Mouse (Mus musculus) adrenal gland, postnatal 14 days (tissue): ENCODE measurements at regions not wholly inside any gene's neighbourhood (a gene's known extent, or its start where the extent isn't known, plus 50 kb on each side); places are given as distances from the start of the nearest gene placed in this dataset.
A peak's percentile ranks its signal among the peaks of the same experiment; 100 is the strongest.

Source experiments
- DNase-seq: peaks from one replicate; pipeline ENCODE4 v3.0.0; 2021; ENCODE audit warnings: mixed read lengths

DNA sequence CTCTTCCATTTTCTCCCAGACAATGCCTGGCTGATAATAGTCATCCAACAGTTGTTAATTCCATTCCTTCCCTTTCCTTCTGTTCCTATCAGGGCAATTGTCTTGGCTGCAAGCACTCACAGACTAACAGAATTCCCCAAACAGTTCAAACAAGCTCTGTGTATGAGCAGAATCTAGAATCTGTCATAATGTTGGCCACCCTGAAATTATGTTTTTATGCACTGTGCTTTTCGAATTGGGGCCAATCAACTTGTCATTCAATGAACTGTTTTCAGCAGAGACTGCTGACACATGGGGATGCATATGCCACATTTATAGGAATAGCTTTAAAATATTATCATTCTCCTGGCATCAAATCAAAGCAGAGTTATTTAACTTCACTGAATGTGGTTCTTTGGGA, 235.8 kb upstream of the Tmtc4 start:
- no peak for DNase-seq

DNA sequence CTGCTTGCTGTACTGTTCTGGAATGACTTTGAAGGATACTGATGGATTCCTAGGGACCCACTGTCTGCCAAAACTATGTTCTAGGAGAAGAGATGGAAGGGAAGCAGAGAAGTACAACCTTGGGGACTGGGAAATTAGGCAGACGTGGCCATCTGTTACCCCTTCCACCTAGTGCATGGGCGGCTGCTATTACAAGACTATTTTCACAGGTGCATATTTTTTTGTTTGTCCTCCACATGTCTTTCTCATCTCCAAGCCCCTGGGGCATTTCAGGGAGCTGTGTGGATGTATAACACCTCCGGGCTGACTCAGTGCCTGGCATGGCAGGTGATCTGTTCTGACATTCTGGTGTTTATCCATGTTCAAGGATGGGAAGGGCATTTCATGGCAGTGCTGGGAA, 226.4 kb upstream of the Tmtc4 start:
- DNase-seq = no peak

DNA sequence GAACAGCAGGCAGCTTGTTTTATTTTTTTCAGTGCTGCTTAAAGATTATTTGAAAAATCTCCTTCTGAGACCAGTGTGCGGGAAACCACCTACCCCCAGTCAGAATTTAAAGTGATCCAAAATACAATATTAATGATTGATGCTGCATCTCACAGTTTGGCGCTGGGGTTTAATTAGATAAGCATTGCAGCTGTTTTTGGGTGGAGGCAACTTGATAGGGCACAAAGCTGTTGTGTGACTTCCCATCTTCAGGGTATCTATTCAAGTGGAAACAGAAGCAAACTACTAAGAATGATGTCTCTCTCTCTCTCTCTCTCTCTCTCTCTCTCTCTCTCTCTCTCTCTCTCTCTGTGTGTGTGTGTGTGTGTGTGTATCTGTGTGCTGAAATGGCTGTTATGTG, 219.0 kb upstream of the Tmtc4 start:
- DNase-seq = no peak

DNA sequence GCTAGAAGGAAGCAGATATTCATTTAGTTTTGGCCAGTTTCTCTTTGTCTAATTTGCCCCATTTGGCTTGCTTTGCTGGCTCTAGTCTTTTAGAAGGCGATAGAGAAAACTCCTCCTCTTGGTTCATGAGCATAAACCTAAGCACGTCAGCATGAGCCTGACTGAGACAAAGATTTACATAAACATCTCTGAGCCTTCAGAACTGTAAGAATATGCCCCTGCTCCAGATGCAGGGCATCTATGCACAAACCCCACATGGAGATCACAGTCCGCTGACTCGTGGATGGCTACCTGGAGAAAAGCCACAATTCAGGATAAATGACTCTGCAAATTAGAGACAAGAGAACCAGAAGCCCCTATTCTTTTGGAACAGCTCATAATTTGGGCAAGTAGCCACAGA, 218.5 kb upstream of the Tmtc4 start:
- DNase-seq = no peak

DNA sequence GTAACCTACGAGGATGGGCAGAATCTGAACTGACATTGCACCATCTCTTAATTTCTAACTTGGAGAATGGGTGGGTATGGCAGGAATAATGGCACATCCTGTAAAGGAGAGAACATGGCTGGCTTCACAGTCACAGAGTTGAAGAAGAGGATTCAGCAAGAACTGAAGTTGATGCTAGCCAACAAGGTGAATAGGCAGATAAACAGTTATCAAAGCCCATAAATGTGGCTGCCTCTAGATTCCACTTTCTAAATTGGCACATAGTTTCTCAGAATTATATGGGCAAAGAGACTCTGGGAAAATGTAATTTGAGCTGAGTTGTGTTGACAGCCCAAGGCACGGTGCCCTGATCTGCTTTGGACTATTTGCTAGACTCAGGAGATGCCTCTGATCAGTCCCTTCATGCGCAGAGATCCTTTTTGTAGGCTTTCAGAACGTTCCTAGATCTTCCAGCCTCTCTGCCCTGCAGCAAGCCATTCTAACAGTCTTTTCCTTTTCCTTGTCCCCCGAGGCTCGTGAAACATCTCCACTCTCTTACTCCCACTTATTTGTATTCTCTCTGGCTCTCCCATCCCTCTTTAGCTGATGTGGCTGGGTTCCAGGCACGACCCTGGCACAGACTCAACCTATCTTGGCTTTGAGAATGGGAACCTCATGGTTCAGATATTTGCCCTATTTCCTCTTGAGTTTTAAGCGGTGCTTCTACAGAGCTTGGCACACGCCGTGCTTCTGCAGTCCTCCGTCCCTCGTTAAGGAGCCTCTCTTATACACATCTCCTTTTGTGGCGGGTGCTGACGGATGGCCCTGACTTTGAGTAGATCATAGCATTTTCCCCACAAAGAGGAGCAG, 217.8 kb upstream of the Tmtc4 start:
- peak; percentile 23 for DNase-seq

DNA sequence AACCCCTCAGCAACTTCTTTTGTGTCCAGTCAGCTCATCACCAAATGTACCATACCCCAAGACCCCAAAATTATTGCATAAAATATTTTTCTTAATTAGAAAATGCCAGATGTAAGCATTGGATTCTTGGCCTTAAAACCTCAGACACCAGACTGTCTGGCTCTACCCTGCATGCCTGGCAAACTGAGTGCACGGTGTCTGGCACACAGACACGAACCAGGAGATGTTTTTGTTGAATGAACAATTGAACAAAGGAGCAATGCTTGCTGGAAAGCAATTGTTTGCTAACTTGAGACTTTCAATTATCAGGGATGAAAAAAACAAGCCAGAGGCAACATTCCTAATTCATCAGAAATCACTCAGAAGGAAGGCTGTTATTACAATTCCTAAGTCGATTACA, 215.3 kb upstream of the Tmtc4 start:
- no peak for DNase-seq

DNA sequence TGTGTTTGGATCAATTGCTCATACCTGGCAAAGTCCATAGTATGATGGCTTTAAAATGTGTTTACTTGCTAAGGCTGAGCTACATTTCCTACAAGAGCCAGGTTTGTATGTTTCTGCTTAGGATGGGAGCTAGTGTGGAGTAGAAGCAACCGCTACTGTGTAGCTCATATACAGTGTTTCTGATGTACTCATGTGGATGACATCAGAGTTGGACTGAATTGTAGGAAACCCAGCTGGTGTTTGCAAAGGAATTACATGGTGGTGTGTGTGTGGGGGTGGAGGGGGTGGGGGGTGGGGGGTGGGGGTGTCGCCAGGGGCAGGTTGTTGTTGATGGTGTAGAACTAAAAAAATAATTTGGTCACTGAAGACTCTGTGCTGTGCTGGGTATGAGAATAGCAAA, 208.7 kb upstream of the Tmtc4 start:
- no peak for DNase-seq

DNA sequence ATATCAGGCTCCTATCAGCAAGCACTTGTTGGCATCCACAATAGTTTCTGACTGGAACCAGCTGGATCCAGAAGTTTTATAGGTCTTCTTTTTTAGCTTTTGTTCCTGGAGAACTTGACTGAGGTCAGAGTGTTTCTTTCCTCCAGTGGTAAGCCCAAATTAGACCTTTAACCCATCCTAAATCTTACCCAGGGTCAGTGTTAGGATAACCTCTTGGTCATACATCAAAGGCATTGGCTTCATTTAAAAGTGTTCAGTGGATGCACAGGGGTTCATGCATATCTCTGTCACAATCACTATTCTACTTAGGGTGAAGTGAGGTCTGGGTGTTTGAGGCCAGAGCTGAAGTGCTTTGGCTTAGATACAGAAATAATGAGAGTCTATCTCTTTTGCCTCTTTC, 206.9 kb upstream of the Tmtc4 start:
- DNase-seq = no peak

DNA sequence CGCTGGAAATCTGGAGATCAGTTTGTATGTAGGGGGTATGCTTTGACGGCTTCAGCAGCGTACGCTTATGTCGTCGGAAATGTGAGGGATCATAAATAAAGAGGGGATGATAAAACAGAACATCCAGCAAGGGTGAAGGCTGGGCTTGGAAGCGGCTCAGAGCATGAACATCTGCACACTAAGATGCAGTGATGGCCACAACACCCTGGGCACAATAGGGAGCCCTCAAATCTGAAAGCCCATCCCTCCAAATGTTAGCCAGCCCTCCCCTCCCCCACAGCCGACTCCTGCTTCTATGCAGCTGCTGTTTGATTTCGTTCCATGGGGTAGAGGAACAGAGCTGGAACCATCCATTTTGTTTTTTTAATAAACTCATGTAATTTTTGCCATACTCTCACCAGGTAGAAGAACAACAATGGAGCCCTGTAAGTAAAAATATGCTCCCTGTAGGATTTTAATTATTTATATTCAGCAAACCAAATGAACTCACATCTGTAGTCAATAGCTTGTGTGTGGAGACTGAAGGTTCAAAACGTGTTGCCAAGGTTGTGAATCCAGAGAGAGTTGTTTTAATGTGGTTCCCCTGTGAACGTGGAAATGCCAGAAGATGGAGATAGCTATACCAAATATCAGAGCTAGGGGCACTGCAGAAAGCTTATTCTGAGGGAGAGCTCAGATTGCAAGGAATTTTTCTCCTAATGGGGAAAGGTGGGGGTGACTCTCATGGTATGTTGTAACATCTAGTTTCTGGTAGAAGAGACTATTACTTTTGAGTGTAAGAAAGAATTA, 203.6 kb upstream of the Tmtc4 start:
- DNase-seq = no peak

DNA sequence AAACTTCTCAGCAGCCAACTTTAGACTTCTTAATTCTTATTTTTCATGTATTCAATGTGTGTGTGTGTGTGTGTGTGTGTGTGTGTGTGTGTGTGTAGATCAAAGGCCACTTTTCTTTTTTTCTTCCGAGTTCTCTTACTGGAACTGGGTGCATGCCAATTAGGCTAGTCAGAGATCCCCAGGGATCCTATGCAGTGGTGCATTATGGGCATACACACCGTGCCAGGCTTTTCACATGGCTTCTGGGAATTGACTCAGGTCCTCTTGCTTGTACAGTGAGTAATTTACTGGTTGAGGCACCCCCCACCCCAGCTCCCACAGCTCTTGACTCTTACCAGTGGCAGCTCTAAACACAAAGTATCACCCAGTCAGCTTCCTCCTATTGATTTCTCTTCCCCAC, 189.3 kb upstream of the Tmtc4 start:
- peak; percentile 62 for DNase-seq

DNA sequence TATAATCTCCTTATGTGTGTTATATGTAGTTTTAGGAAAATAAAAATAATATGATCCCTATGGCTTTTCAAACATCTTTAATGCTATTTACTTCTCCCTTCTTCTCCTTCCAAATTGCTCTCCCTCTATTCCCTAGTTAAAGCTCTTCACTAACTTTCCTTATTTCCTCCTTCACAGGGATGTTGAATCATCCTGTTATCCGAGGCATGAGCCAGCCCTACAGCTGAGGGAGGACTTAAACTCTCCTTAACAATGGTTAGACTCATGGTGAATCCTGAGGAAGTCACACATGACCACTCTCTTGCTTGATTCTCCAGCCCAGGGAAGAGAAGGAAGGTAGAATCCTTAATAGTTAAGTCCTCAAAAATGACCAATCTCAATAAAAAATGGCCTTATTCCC, 188.0 kb upstream of the Tmtc4 start:
- no peak for DNase-seq

DNA sequence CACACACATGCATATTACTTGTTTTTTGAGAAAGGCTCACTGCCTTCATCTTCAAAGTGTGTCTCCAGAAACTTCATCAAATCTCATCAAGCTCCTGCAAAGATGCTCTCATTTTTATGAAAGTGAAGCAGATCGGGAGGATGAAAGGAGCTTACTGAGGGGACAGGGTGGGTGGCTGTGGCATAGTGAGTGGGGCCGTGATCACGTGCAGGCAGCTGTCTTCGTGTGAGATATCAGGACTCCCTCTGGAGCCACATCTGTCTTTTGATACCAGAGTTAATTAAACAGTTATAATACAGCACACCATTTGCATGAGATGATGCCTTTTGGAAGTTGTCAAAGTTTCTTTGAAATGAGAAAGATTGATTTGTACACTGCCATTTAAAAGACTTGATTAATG, 180.0 kb upstream of the Tmtc4 start:
- no peak for DNase-seq

DNA sequence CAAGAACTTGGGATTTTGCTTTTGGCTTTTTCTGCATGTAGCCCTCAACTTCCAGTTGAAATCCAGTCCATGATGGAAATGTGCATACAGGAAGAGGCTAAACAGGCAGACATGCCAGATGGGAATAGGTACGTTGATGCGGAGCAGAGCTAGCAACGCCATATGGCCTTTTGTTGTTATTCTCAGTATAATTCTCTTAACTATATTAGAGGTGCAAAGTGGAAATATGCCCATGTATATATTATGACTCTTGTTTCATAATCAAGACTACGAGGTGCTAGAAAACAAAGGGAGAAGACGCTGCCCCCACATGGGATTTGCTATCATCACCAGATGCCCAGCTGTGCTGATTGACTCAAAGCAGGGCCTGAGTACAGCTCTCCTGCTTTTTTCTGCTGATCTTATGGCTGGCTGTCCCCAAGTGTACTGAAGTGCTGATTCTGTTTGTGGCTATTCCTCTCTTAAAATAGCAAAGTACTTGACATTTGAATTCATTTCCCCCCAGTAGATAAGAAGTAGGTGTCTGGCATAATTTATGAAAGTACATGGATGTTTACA, 159.7 kb upstream of the Tmtc4 start:
- no peak for DNase-seq

DNA sequence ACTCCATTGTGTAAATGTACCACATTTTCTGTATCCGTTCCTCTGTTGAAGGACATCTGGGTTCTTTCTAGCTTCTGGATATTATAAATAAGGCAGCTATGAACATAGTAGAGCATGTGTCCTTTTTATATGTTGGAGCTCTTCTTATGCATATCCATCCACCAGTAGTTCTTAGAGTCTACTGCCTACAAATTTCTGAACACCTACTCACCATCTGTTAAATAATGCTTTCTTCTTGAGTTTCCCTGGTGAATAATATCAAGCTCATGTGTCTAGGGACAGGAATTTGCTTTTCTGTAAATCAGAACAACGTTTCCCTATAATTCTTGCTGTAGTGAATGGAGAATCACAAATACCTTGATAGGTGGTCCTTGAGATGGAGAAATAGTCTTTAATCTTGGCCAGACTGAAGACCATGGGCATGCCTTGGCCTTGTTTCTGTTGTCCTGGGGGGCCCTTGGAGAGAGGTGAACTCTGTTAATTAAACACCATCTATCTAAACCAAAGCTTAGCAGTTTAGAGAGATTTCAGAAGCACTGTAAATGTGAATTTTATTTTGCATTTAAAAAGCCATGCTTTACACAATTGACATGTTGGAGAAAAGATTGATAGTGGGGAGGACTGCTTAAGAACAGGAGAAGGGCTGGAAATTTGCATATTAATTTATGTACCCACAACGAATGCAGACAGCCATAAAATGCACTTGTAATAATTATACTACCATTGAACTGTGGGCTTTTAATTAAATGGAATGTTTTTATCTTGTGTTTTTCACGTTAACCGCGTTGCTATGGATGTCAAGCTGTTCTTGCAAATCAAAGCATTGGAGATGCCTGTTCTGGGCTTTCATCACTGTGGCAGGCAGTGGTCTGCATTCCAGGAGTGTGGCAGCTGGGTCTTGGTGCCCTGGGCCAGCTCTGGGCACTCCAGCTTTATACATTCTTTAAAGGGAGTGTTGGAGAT, 155.2 kb upstream of the Tmtc4 start:
- DNase-seq = no peak

DNA sequence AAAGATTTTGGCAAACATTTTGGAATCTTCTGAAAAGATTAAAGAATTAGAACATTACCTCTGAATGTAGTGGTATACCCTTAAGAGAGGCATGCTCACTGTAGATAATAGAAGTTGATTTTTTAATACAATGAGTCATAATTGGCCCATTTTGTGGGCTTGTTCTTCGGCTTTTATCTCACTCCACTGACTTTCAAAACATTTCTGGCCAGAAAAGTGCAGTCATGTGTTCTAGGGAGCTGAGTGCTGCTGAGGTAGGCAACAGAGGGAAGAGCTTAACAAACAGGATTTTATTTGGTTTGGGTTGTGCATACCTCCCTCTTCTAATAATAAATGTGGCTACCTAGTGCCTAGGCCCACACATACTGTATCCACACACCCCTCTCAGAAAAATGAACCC, 150.1 kb upstream of the Tmtc4 start:
- DNase-seq = no peak

DNA sequence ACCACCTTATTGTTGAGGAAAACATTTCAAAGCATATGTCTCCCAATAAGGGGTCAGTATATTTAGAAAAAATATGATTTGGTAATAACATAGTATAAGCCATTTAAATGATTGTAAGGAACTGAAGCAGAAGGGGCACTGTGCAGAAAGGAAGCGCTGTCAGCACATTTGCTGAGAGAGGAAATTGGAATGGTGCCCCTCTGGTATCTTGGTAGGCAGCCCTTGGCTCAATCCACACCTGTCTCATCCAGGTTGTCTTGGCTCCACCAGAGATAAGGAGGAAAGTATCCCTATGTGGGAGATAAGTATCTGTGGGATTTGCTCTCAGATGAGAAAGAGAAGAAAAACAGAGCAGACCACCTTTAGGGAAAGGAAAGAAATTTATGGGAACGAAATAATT, 136.5 kb upstream of the Tmtc4 start:
- no peak for DNase-seq

DNA sequence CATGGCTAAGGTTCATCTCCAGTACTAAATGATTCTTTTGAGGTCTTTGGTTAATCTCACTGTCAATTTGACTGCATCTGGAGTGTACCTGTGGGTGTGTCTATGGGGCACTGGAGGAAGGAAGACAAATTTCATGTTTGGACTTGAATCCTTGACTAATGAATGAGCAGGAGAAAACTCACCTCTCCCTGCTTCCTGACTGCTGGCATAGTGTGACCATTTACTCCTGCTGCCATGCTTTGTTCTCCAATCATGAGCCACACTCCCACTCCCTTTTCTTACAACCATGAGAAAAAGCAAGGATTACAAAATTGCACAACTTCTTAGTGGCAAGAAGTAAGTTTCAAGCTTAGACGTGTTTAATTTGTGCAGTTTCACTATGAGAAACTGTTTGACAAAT, 132.5 kb upstream of the Tmtc4 start:
- no peak for DNase-seq

DNA sequence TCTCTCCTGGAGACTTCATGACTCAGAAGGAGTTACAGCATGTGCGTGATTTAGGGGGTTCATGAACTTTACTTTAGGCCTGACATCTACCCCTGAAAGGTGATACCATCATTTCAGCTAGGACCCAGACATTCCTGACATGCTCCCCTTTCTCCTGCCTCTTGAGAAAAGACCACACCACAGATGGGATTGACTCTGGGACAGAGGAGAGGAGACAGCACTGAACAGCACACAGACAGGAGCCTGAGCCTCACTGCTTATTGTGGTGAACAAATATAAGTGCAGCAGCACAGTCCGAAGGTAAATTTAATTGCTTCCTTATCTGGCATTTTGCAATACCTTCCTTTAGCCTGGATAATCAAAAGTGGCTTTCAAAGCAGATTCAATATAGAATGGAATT, 126.7 kb upstream of the Tmtc4 start:
- no peak for DNase-seq

DNA sequence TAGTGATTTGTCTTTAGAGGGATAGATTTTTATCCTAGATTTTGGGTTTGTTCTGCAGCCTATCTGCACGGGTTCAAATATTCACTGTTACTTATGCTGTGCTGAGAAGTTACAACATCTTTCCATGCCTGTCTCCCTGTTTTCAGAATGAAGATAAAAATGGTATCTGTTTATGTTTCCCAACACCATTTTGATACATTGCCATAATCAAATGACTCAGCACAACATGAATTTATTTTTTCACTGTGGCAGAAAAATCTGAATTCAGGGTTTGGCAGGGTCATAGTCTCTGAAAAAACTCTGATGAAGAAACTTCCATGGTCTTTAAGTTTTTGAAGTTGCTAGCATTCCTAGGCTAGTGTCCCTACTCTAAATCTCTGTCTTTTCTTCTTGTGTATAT, 116.5 kb upstream of the Tmtc4 start:
- no peak for DNase-seq

DNA sequence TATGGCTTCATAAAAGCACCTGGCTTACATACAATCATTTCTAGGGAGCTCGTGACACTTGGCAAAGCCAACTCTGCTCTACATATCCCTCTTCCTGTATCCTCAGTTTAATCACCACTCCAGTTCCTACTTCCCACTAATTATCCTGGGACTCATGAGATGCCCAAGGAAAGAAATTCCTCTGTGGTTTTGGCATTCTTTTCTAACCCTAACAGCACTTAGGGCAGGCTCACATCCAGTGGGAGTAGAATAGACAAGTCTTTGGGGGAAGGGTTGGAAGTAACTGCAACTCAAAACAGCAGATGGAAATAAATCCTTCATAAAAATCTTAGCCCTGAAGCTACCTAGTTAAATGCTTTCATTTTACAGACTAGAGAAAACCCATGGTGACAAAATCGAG, 112.3 kb upstream of the Tmtc4 start:
- no peak for DNase-seq

DNA sequence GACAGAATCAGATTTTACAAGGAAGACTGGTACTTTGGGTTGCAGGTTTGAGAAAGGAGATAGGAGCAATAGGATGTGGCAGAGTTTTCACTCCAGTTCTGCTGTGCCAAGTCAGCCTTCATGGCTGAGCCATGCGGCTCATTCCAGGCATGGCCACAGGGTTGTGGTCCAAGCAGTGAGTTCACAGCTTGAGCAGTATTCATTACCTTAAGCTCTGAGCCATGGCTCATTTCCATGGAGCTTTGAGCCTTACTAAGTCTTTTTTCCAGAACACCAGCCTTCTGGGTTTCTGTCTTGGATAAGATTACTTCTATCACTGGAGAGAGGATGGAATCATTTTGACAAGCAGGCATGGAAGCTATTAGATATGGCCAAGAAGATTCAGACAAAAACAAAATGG, 98.2 kb upstream of the Tmtc4 start:
- DNase-seq = no peak

DNA sequence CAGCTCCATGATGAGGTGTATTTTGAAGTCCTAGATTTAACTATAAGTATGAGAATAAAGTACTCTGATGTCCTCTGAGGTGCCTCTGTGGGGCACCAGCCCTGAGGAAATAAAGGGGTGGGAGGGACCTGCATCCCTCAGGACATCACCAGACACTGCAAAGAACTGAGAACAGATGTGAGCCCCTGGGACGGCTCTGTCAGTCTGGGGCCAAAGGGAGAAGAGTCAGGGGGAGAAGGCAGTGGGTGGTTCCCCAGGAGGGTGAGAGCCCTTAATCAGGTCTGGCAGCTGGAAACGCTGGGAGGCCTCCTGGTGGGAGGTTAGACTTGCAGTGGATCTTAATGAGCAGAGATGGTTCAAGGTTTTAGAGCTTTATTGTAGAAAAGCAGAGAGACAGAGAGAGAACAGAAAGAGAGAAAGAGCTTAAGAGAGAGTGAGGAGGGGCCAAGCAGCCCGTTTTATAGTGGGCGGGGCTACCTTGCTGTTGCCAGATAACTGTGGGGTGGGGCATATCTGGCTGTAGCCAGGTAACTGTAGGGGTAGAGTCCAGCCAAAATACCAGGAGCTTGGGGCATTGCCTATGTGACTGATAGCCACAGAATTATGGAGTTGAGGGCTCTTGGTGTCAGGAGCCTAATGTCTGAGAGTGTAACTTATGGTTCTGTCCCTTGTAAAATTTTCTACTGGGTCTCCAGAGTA, 97.3 kb upstream of the Tmtc4 start:
- DNase-seq = no peak
